Mouse (Mus musculus): ENCODE measurements around the gene Slc25a44. TPM values are rescaled to one million over a fixed set of nuclear protein-coding genes. Genes with fewer than 3 reads are reported as not detected.

Gene Slc25a44
- total and polyA plus RNA-seq, 2 experiments from 2014 or later: 34.1 to 68.6 TPM

DNA sequence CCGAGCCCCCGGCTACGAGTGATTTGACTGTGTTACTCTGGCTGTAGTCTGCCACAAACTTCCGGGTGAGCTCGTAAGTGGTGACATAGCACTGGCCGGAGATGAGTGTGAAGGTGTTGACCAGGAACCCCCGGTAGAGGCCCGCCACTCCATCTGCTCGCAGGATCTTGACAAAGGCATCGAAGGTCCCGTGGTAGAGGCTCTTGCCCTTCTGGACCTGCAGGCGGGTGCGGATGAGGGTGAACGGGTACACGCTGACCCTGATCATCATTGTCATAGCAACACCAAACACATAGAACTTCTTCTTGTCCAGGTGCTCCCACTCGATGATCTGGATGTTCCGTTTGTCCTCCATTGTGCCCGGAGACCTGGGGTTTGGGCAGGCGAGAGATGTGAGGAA lies 4.2 kb downstream of the Slc25a44 start:
- no peak overlapping the region for H3K27ac ChIP-seq
- DNase-seq (ENCODE audit: low spot score): no peak
- H3K9ac ChIP-seq (replicated peaks; ENCODE audit: low read length): no peak overlapping the region
- no peaks in the 10 kb centered on the region for H3K9me3 ChIP-seq (ENCODE audit: low read length)
- no peak for TF ChIP-seq CTCF (IDR thresholded peaks at IDR 0.05; ENCODE audit: low read depth)
- H3K27me3 ChIP-seq (ENCODE audit: insufficient read depth, low read length): no peaks in the 10 kb centered on the region
- peaks cover 10% of the 10 kb centered on the region for H3K4me1 ChIP-seq (ENCODE audit: insufficient read depth, low read length)
- 96% methylated on average over 19 of the region's 19 CpGs for WGBS
- H3K4me2 ChIP-seq (ENCODE audit: low read depth, low read length): no peak overlapping the region
- H3K36me3 ChIP-seq (ENCODE audit: insufficient read depth, low read length): peaks cover 28% of the 10 kb centered on the region
- H3K4me3 ChIP-seq (ENCODE audit: low read length): no peak overlapping the region
- no peak for ATAC-seq

DNA sequence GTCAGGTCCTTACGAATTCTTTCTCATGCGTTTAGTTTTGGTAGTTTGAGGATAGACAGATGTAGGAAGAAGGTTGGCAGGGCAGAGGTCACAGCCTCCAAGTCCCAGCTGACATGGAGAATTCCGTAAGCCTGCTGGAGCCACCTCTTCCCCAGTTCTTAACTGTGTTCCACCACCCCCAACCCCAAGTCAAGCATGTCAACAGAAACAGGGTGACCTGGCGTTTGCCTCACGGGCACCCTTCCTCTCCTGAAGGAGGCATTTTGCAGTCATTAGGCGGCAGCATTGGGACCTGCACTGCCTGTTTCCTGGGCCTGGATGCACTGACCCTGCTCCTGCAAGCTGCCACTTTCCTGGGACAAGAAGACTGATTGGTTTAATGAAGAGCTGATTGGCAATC lies 6.9 kb downstream of the Slc25a44 start:
- Histone ChIP-seq H3K4me3 (ENCODE audit: low read length) (no peak overlapping the region), H3K9ac (replicated peaks; ENCODE audit: low read length) (no peak overlapping the region), H3K4me2 (ENCODE audit: low read depth, low read length) (no peak overlapping the region), H3K4me1 (ENCODE audit: insufficient read depth, low read length) (peaks cover 5% of the 10 kb centered on the region; the same call in 1 of the 2 replicates), H3K9me3 (ENCODE audit: low read length) (no peaks in the 10 kb centered on the region), H3K27me3 (ENCODE audit: insufficient read depth, low read length) (no peaks in the 10 kb centered on the region), H3K27ac (no peak overlapping the region), H3K36me3 (ENCODE audit: insufficient read depth, low read length) (peaks cover 38% of the 10 kb centered on the region)
- ATAC-seq: no peak
- DNase-seq (ENCODE audit: low spot score): no peak
- no peak for TF ChIP-seq CTCF (IDR thresholded peaks at IDR 0.05; ENCODE audit: low read depth)
- 86% methylated on average over 6 of the region's 6 CpGs for WGBS

DNA sequence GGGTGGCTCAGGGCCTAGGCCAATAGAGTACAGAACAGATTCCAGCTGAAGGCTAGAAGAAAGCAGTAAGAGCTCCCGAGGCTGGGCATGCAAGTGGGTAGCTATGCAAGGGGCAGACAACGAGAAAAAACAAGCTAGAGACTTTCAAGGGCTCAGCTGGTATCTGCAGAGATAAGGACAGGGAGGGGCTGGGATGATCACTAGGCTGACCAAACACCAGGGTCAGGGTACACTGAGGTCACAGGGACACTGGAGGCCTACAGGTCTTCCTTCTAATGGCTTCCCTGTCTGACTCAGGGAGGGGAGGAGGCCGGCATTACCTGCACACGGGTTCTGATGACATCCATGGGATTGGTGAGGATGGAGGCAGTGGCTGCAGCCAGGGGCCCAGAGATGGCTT lies 9.3 kb downstream of the Slc25a44 start:
- Histone ChIP-seq H3K36me3 (ENCODE audit: insufficient read depth, low read length) (peaks cover 47% of the 10 kb centered on the region), H3K27ac (no peak overlapping the region), H3K27me3 (ENCODE audit: insufficient read depth, low read length) (no peaks in the 10 kb centered on the region), H3K9me3 (ENCODE audit: low read length) (no peaks in the 10 kb centered on the region), H3K4me3 (ENCODE audit: low read length) (no peak overlapping the region), H3K4me2 (ENCODE audit: low read depth, low read length) (no peak overlapping the region), H3K4me1 (ENCODE audit: insufficient read depth, low read length) (no peaks in the 10 kb centered on the region), H3K9ac (replicated peaks; ENCODE audit: low read length) (no peak overlapping the region)
- 86% methylated on average over 4 of the region's 4 CpGs for whole genome bisulfite sequencing
- ATAC-seq (no peak), DNase-seq (ENCODE audit: low spot score) (no peak)
- TF ChIP-seq CTCF (IDR thresholded peaks at IDR 0.05; ENCODE audit: low read depth): no peak

- WGBS: 88% methylated on average over 11 of the region's 11 CpGs
- Histone ChIP-seq H3K9ac (replicated peaks; ENCODE audit: low read length) (no peak overlapping the region), H3K4me2 (ENCODE audit: low read depth, low read length) (no peak overlapping the region), H3K27ac (no peak overlapping the region), H3K4me3 (ENCODE audit: low read length) (no peak overlapping the region), H3K9me3 (ENCODE audit: low read length) (no peaks in the 10 kb centered on the region), H3K36me3 (ENCODE audit: insufficient read depth, low read length) (peaks cover 31% of the 10 kb centered on the region), H3K4me1 (ENCODE audit: insufficient read depth, low read length) (no peaks in the 10 kb centered on the region), H3K27me3 (ENCODE audit: insufficient read depth, low read length) (no peaks in the 10 kb centered on the region)
- ATAC-seq (no peak), DNase-seq (ENCODE audit: low spot score) (no peak)
- TF ChIP-seq CTCF (IDR thresholded peaks at IDR 0.05; ENCODE audit: low read depth): no peak
Observed at GRCm38 (mm10) chr3:88412636-88413035, 12.3 kb downstream of the Slc25a44 start.

- Histone ChIP-seq H3K36me3 (ENCODE audit: insufficient read depth, low read length) (peaks cover 31% of the 10 kb centered on the region), H3K27me3 (ENCODE audit: insufficient read depth, low read length) (no peaks in the 10 kb centered on the region), H3K27ac (no peak overlapping the region), H3K4me1 (ENCODE audit: insufficient read depth, low read length) (no peaks in the 10 kb centered on the region), H3K9me3 (ENCODE audit: low read length) (no peaks in the 10 kb centered on the region), H3K9ac (replicated peaks; ENCODE audit: low read length) (no peak overlapping the region), H3K4me2 (ENCODE audit: low read depth, low read length) (no peak overlapping the region), H3K4me3 (ENCODE audit: low read length) (no peak overlapping the region)
- WGBS: 83% methylated on average over 4 of the region's 4 CpGs
- DNase-seq (ENCODE audit: low spot score): no peak
- ATAC-seq: no peak
- TF ChIP-seq CTCF (IDR thresholded peaks at IDR 0.05; ENCODE audit: low read depth): no peak
Observed at GRCm38 (mm10) chr3:88411681-88412080, 13.3 kb downstream of the Slc25a44 start.

GRCm38 (mm10) chr3:88410645-88411031 lies 14.3 kb downstream of the Slc25a44 start:
- H3K9ac ChIP-seq (replicated peaks; ENCODE audit: low read length): peak overlapping the region; percentile 71; the same call in 1 of the 2 replicates
- no peak for DNase-seq (ENCODE audit: low spot score)

DNA sequence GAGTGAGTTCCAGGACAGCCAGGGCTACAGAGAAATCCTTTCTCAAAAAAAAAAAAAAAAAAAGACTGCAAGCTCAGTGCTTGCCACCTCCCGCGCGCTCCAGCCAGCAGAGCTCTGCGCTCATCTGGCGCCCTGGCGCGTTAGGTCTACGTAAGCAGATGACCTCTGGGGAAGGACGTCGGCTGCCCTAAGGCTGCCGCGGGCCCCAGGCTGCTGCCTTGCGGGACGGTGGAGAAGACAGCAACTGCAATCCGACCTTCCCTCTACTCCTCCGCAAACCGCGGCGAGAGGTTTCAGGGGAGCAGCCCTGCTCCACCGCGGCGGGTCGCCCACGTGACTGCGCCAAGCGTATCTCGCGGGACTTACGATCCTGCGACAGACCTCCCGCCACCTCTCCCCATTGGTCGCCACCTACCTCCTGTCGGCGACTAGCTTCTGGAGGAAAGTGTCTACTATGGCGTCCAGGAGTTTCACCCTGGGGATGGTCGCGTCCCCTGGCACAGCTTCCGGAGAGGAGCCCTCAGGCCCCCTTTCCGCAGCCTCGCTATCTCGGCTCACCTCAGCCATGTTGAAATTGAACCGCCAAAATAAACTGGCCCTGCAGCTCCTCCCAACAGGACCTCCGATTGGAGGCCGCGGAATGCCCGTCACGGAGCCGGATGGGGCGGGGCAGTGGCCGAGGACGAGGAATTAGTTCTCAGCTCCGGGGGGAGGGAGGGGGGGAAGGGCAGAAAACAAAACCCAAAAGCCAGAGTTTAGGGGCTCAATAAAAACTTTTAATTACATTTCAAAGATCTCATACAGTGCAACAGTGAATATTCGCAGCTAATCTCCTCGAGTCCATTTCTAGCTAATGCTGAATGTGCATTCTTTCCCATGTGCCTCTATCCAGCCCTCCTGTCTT lies 14.9 kb downstream of the Slc25a44 start, which contains the start of gene Pmf1:
Gene Pmf1, minus strand, starts transcription at position 591 of the 904 bp plus-strand sequence.
- Histone ChIP-seq H3K27ac (peak within 1 kb of the TSS; percentile 85), H3K9ac (replicated peaks; ENCODE audit: low read length) (peak within 1 kb of the TSS; percentile 71), H3K4me3 (ENCODE audit: low read length) (peak within 1 kb of the TSS; percentile 53), H3K36me3 (ENCODE audit: insufficient read depth, low read length) (peaks cover 19% of the 10 kb centered on the region), H3K4me1 (ENCODE audit: insufficient read depth, low read length) (no peaks in the 10 kb centered on the region), H3K4me2 (ENCODE audit: low read depth, low read length) (peak within 1 kb of the TSS; percentile 74), H3K27me3 (ENCODE audit: insufficient read depth, low read length) (no peaks in the 10 kb centered on the region), H3K9me3 (ENCODE audit: low read length) (no peaks in the 10 kb centered on the region)
- TF ChIP-seq CTCF (IDR thresholded peaks at IDR 0.05; ENCODE audit: low read depth): no peak
- ATAC-seq (peak; percentile 94), DNase-seq (ENCODE audit: low spot score) (peak; percentile 93)
- WGBS: under 1% methylated on average over 54 of the region's 54 CpGs

More at GRCm38 (mm10) chr3:88410645-88411031, 14.3 kb downstream of the Slc25a44 start:
- Histone ChIP-seq H3K36me3 (ENCODE audit: insufficient read depth, low read length) (peaks cover 25% of the 10 kb centered on the region), H3K27ac (peak overlapping the region; percentile 85), H3K4me2 (ENCODE audit: low read depth, low read length) (peak overlapping the region; percentile 74), H3K4me3 (ENCODE audit: low read length) (peak overlapping the region; percentile 53), H3K9me3 (ENCODE audit: low read length) (no peaks in the 10 kb centered on the region), H3K4me1 (ENCODE audit: insufficient read depth, low read length) (no peaks in the 10 kb centered on the region), H3K27me3 (ENCODE audit: insufficient read depth, low read length) (no peaks in the 10 kb centered on the region)
- TF ChIP-seq CTCF (IDR thresholded peaks at IDR 0.05; ENCODE audit: low read depth): no peak
- ATAC-seq: no peak
- WGBS: 36% methylated on average over 7 of the region's 7 CpGs

Measured in hindbrain, postnatal 0 days (tissue).